Mouse (Mus musculus): Measurements from ENCODE around the gene Pou4f2.

The Pou4f2 gene

GRCm38 (mm10) chr8:78419272-78419671 lies 17.2 kb downstream of the Pou4f2 start:
- no peak for DNase-seq (ENCODE audit: low spot score in 2 of 2)

- DNase-seq (ENCODE audit: low spot score in 2 of 2) = no peak
Measured at GRCm38 (mm10) chr8:78390756-78391155, 45.7 kb downstream of the Pou4f2 start.

Data from left cerebral cortex, adult 9 months (tissue).